Mouse (Mus musculus) Patski (cell line): Measurements from ENCODE around the gene Mier2. TPM values are rescaled to one million over a fixed set of nuclear protein-coding genes. Genes with fewer than 3 reads are reported as not detected.

Experiments
- ATAC-seq: fragments of 100-300 bp; one replicate; pipeline ENCODE4 v1.8.0; 2021
- CTCF ChIA-PET: fragments of 350-600 bp; sonication (Branson Sonifier 250); formaldehyde crosslinking; loops from one replicate; lab custom pipeline; 2022; ENCODE audit warnings: inconsistent platforms; lab: Charles Lee
- POLR2A ChIA-PET: fragments of 350-600 bp; sonication (Branson Sonifier 250); formaldehyde crosslinking; loops from one replicate; lab custom pipeline; 2022; ENCODE audit warnings: antibody characterized with exemption, inconsistent platforms; lab: Charles Lee
- DNase-seq: peaks from one replicate; pipeline ENCODE4 v3.0.0-alpha.2; 2011; ENCODE audit warnings: low read depth, low spot score
- H3K27me3 ChIP-seq: fragments of 371-371 bp; one replicate; pipeline ENCODE4 v1.5.1; 2021
- CTCF ChIP-seq: fragments of 100-300 bp; IDR thresholded peaks from one replicate; pipeline ENCODE4 v1.5.1; 2021
- in situ Hi-C: fragments of 300-500 bp; cut with MboI; formaldehyde crosslinking; loops from 3 replicates; pipeline ENCODE4 v1.11.1; 2018; ENCODE audit warnings: low pct_unique_long_range_greater_than_20kb, mixed read lengths
- polyA plus RNA-seq: library from polyadenylated mRNA; unstranded; gene quantifications from one replicate; pipeline ENCODE4 v1.2.3, GENCODE M21; 2021

Gene Mier2
- polyA plus RNA-seq, result 38.6 TPM

DNA sequence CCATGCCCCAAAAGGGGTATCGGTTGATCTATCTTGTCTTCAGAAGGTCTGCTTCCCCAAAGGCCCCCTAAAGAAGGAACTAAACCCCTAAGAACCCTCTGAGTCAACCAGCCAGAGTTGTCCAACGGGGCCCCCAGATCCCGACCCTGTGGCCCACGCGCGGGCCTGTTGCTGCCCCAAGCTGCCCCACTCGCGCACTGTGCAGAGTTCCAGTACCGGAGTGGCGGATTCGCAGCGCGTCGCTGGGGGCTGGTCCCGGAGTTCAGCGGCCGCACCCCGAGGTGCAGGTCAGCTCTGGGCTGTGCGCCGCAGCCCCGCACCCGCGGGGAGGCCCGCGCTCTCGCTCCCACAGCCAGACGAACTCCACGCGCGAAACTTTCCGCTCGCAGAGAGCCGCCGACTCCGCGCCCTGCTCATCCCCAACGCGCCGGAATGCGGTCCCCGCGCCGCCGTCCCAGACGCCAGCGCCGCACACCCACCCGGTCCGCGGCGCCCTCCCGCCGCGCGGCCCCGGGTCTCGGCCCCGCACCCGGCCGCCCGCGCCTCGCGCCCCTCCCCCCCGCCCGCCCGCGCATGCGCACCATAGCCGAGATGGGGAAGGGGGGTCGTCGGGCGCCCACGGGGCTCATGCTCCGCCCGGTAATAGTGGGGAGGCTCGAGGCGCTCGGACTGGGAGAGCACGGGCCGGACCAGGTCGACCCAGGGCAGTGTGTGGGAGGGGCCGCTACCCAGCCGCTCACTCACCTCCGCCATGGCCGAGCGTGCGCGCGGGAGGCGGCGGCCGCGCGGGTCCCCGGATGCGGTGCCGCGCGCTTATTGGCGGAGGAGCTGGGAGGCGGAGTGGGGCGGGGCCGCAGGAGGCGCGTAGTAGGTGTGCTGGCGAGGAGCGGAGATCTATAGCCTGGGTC lies at the start of gene Mier2:
Gene Mier2, minus strand, starts transcription at position 870 of the 908 bp plus-strand sequence.
- DNase-seq, result no peak
- TF ChIP-seq CTCF, result no peak
- CTCF ChIA-PET, result no interaction called here
- POLR2A ChIA-PET, result no interaction called here
- ATAC-seq, result peak; percentile 76
- in situ Hi-C loops, result no loop called here
- no peaks in the 10 kb centered on the region for H3K27me3 ChIP-seq

DNA sequence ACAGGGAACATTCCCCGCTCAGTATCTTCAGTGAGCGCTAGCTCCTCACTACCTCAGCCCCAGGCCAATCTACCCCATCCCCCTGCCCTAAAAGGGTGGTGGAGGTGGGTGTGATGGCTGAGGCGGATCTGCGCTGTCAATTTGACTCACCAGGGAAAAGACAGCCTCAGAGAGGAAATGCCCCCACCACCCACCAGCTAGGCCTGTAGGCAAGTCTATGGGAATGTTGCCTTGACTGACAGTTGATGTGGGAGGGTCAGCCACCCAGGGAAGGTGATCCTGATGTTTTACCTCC lies 42.9 kb upstream of the Mier2 start:
- no peak for ATAC-seq
- no peak for TF ChIP-seq CTCF
- CTCF ChIA-PET, result no interaction called here

GRCm38 (mm10) chr10:79597051-79597935 lies 42.3 kb upstream of the Mier2 start:
- in situ Hi-C loops, result no loop called here
- ATAC-seq (no peak), DNase-seq (no peak)
- no peak for TF ChIP-seq CTCF
- ChIA-PET POLR2A (no interaction called here), CTCF (interaction anchor here (0.9 to 2.7 kb wide), 2 partner anchors 12 to 53 kb away, joined by 3 to 27 read pairs; no protein-coding TSS in a partner anchor)
- peaks cover 38% of the 10 kb centered on the region for H3K27me3 ChIP-seq

More for the DNA sequence above, 42.9 kb upstream of the Mier2 start:
- DNase-seq, result no peak
- H3K27me3 ChIP-seq, result peaks cover 37% of the 10 kb centered on the region
- POLR2A ChIA-PET, result no interaction called here
- in situ Hi-C loops, result no loop called here

DNA sequence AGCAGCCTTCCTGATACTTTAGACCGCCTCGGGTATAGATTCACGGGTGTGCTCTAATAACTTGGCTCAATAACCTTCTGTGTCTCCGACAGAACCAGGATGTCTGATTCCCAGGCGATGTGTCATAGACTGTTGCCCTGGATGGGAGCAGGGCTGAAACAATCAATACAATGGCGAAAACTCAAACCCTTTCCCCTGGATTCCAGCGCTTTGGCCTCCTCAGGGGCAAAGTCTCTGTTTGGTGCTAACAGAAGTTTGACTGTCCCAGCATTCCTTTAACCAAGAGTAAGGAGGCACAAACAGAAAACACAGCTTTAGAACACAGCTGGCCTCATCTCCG lies 40.6 kb upstream of the Mier2 start:
- ChIA-PET CTCF (interaction anchor here (0.7 to 2.7 kb wide), 9 partner anchors 15 to 72 kb away, joined by 3 to 27 read pairs (median 4); partner anchors contain the start of genes Madcam1 and Odf3l2), POLR2A (interaction anchor here (1.2 kb wide), 1 partner anchor 11 kb away, joined by 3 read pairs; no protein-coding TSS in a partner anchor)
- ATAC-seq (no peak), DNase-seq (no peak)
- in situ Hi-C loops, result no loop called here
- TF ChIP-seq CTCF, result no peak
- H3K27me3 ChIP-seq, result peaks cover 47% of the 10 kb centered on the region

DNA sequence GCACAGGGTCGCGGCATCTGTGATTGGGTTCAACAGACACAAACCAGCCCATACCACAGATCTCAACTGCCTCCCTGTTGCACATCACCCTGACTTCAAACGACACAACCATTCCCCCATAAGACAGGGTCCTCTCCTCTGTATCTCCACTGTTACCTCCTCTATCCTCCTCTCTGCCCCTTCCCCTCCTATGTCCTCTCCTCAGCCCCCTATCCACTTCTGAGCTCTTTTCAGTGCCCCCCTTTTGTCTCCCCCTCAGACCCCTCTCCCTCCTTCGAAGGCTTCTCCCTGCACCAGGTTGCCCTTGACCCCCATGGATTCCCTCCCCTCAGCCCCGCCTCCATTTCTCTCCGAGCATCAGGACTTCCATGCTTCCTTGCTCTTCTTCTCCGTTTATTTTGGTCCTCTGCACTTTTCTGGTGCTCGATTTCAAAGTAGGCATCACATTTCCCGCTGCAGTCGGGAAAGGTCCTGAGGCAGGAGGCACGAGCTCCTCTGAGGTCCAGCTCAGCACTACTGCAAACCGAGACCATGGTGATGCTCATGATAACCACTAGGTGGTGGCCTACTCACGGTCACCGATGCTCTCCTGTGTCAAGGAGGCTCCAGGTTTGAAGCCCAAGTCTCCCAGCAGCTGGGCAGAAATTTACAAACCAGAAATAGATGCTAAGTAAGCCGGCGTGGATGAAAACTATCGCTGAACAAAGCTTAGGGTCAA lies 40.0 kb upstream of the Mier2 start:
- peaks cover 47% of the 10 kb centered on the region for H3K27me3 ChIP-seq
- CTCF ChIA-PET, result interaction anchor here (0.6 to 2.7 kb wide), 10 partner anchors 14 to 72 kb away, joined by 3 to 27 read pairs (median 4); partner anchors contain the start of genes Madcam1 and Odf3l2
- DNase-seq, result peak; percentile 9
- TF ChIP-seq CTCF, result peak; percentile 90
- POLR2A ChIA-PET, result interaction anchor here (1.2 kb wide), 1 partner anchor 10 kb away, joined by 3 read pairs; no protein-coding TSS in a partner anchor
- peak; percentile 83 for ATAC-seq
- in situ Hi-C loops, result no loop called here

DNA sequence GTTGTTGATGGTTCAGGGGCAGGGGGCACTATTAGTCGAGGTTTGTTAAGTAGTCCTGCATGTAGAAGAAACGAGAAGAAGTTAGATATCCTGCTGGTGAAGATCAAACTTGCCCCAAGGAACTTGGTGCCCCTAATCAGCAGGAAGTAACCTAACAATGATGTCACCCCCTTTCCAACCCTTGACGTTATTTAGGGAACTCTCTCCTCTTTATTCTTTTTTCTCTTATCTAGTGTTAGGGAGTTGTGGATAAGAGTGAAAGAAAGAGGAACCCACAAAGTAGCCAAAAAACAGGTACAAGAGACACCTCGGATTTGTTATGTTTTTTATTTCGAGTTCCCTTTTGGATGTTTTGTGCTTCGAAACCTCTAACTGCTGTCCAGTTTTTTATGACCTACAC lies 39.1 kb upstream of the Mier2 start:
- CTCF ChIA-PET, result interaction anchor here (1.8 kb wide), 1 partner anchor 73 kb away, joined by 12 read pairs; no protein-coding TSS in a partner anchor
- no peak for TF ChIP-seq CTCF
- ATAC-seq, result no peak
- no peak for DNase-seq
- POLR2A ChIA-PET, result no interaction called here
- in situ Hi-C loops, result no loop called here
- peaks cover 44% of the 10 kb centered on the region for H3K27me3 ChIP-seq

- H3K27me3 ChIP-seq, result peaks cover 41% of the 10 kb centered on the region
- no peak for TF ChIP-seq CTCF
- in situ Hi-C loops, result no loop called here
- ATAC-seq (no peak), DNase-seq (no peak)
- POLR2A ChIA-PET, result no interaction called here
- CTCF ChIA-PET, result no interaction called here
Observed at GRCm38 (mm10) chr10:79590702-79591101, 35.7 kb upstream of the Mier2 start.

DNA sequence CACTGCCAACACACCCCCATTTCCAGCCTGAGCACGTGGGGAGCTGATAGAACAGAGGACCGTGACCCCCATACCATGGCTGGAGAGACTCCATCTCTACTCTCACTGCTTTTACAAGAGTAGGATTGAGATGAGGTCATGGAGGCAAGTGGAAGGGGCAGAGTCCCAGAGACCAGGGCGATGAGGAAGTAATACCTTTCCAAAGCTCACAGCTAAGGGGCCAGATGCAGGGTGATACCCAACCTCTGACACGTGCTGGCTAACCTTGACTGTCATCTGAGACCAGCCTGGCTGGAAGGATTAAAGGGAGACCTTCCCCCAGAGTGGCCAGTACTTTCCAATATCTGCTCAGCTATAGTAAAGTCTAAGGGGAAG lies 32.7 kb upstream of the Mier2 start:
- ChIA-PET POLR2A (no interaction called here), CTCF (no interaction called here)
- no peak for ATAC-seq
- in situ Hi-C loops, result no loop called here
- peaks cover 31% of the 10 kb centered on the region for H3K27me3 ChIP-seq
- TF ChIP-seq CTCF, result no peak
- DNase-seq, result no peak

DNA sequence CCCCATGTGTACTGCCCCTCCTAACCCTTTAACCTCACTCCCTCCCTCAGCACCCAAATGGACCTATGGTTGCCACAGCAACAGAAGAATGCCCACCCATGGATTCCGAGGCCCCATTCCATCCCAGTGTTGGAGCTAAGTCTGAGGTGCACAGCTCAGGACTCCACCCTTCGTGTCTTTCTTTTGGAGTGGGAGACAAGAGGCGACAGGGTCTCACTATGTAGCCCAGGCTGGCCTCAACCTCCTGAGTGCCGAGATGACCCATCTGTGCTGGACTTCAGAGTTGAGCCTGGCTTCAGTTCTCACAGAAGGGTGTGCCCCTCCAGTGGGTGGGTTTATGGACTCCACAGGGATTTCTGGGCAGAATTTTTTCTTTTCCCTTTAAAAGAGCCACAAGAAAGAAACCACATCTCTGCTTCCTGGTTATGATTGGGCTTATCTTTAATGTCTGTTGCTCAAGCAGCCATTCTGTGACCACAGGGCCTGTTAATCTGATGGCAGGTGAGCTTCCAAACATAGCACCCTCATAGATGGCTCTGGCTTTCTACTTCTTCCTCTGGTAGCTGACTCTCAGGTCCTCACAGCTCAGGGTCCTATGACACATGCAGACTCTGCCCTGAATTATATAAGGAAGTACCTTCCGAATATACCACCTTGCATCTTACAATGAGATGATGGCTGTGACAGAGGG lies 32.2 kb upstream of the Mier2 start, which contains the start of gene Theg:
Gene Theg, minus strand, starts transcription at position 271 of the 691 bp plus-strand sequence.
- ChIA-PET CTCF (no interaction called here), POLR2A (no interaction called here)
- DNase-seq, result no peak
- no peak for ATAC-seq
- TF ChIP-seq CTCF, result no peak
- in situ Hi-C loops, result no loop called here
- H3K27me3 ChIP-seq, result peaks cover 25% of the 10 kb centered on the region
